Mouse (Mus musculus) stomach, embryonic 14.5 days (tissue): ENCODE data around the gene Golm1. TPM values are rescaled to one million over a fixed set of nuclear protein-coding genes. Genes with fewer than 3 reads are reported as not detected.

Experiments
- ATAC-seq: fragments of 200-750 bp; cut with Nextera tagmentation; 2 replicates; pipeline ENCODE4 v1.8.0; 2017; ENCODE audit warnings: low read depth, moderate TSS enrichment; ENCODE audit not compliant: insufficient number of reproducible peaks, insufficient read depth, low FRiP score
- H3K27ac ChIP-seq: fragments of 300-500 bp; sonication (generic); 2 replicates; pipeline ENCODE4 v1.5.1; 2014; ENCODE audit warnings: mild to moderate bottlenecking, low read length, moderate library complexity, mixed read lengths
- H3K27me3 ChIP-seq: fragments of 300-500 bp; sonication (generic); 2 replicates; pipeline ENCODE4 v1.6.1; 2014; ENCODE audit warnings: low read length, control low read depth, mixed read lengths; ENCODE audit not compliant: control insufficient read depth, insufficient read depth
- H3K36me3 ChIP-seq: fragments of 300-500 bp; sonication (generic); 2 replicates; pipeline ENCODE4 v1.6.1; 2014; ENCODE audit warnings: mild to moderate bottlenecking, control low read depth, low read length, moderate library complexity, mixed read lengths; ENCODE audit not compliant: control insufficient read depth, insufficient read depth
- H3K4me1 ChIP-seq: fragments of 300-500 bp; sonication (generic); 2 replicates; pipeline ENCODE4 v1.6.1; 2014; ENCODE audit warnings: low read length, control low read depth, mixed read lengths; ENCODE audit not compliant: control insufficient read depth, insufficient read depth
- H3K4me2 ChIP-seq: fragments of 300-500 bp; sonication (generic); replicated peaks from 2 replicates; pipeline ENCODE4 v1.6.1; 2014; ENCODE audit warnings: low read depth, low read length, control low read depth
- H3K4me3 ChIP-seq: fragments of 300-500 bp; sonication (generic); 2 replicates; pipeline ENCODE4 v1.5.1; 2014; ENCODE audit warnings: low read depth, low read length, control low read depth
- H3K9ac ChIP-seq: fragments of 300-500 bp; sonication (generic); replicated peaks from 2 replicates; pipeline ENCODE4 v1.6.1; 2014; ENCODE audit warnings: low read depth, mild to moderate bottlenecking, control low read depth, low read length, moderate library complexity, mixed read lengths
- H3K9me3 ChIP-seq: fragments of 300-500 bp; sonication (generic); 2 replicates; pipeline ENCODE4 v1.6.1; 2016; ENCODE audit warnings: low read depth, low read length, control low read depth; ENCODE audit not compliant: control insufficient read depth
- WGBS: fragments of 180-500 bp; shearing (Covaris S2); extraction: QIAGEN DNeasy Blood & Tissue Kit; methylation state at CpG from one replicate; pipeline ENCODE4 v1.1.7; 2014; 5-methylcytosine and 5-hydroxymethylcytosine counted together
- polyA plus RNA-seq: library from polyadenylated mRNA; unstranded; fragments of >200 nt; fragmentation: Nextera tagmentation; extraction: Ambion mirVana; gene quantifications from 2 replicates; pipeline ENCODE4 v1.2.1, GENCODE M21; 2014

Golm1 gene
- polyA plus RNA-seq, 1 experiment from 2014 or later, result 95.7 TPM

GRCm38 (mm10) chr13:59661387-59661786, 14.2 kb downstream of the Golm1 start:
- ATAC-seq, result no peak
- no peaks in the 10 kb centered on the region for H3K27me3 ChIP-seq
- H3K9ac ChIP-seq, result no peak overlapping the region
- 83% methylated on average over 8 of the region's 8 CpGs for whole genome bisulfite sequencing
- H3K9me3 ChIP-seq, result no peaks in the 10 kb centered on the region
- H3K4me3 ChIP-seq, result no peak overlapping the region
- peaks cover 6% of the 10 kb centered on the region for H3K36me3 ChIP-seq
- H3K4me2 ChIP-seq, result no peak overlapping the region
- no peaks in the 10 kb centered on the region for H3K4me1 ChIP-seq
- no peak overlapping the region for H3K27ac ChIP-seq

GRCm38 (mm10) chr13:59660371-59660770, 15.2 kb downstream of the Golm1 start:
- WGBS, result 97% methylated on average over 3 of the region's 3 CpGs

DNA sequence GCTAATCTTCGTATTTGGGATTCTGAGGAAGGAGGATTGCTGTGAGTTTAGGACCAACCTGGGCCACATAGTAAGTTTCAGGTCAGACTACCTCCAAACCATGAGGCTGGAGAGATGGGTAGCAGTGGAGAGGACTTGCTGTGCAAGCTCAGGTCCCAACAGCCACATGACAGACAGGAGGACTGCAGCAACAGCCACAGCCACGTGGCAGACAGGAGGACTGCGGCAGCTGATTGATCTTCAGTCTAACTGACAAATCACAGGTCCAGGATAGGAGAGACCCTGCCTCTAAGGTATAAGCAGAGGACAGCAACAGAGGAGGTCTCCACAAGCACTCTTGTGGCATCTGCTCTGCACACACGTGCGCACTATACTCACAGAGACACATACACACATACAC, 17.8 kb downstream of the Golm1 start:
- H3K36me3 ChIP-seq, result peaks cover 6% of the 10 kb centered on the region; the same call in 1 of the 2 replicates
- no peaks in the 10 kb centered on the region for H3K9me3 ChIP-seq
- H3K27ac ChIP-seq, result no peak overlapping the region
- ATAC-seq, result no peak
- H3K4me1 ChIP-seq, result no peaks in the 10 kb centered on the region
- H3K4me3 ChIP-seq, result no peak overlapping the region
- H3K27me3 ChIP-seq, result no peaks in the 10 kb centered on the region
- H3K4me2 ChIP-seq, result no peak overlapping the region
- H3K9ac ChIP-seq, result no peak overlapping the region
- 80% methylated on average over 5 of the region's 5 CpGs for WGBS

More at GRCm38 (mm10) chr13:59660371-59660770, 15.2 kb downstream of the Golm1 start:
- Histone ChIP-seq H3K36me3 (peaks cover 6% of the 10 kb centered on the region), H3K4me2 (no peak overlapping the region), H3K4me1 (no peaks in the 10 kb centered on the region), H3K9me3 (no peaks in the 10 kb centered on the region), H3K4me3 (no peak overlapping the region), H3K9ac (no peak overlapping the region), H3K27me3 (no peaks in the 10 kb centered on the region), H3K27ac (no peak overlapping the region)
- no peak for ATAC-seq

GRCm38 (mm10) chr13:59656975-59657388, 18.6 kb downstream of the Golm1 start:
- WGBS, result 70% methylated on average over 4 of the region's 4 CpGs
- no peaks in the 10 kb centered on the region for H3K4me1 ChIP-seq
- H3K4me2 ChIP-seq, result no peak overlapping the region
- no peaks in the 10 kb centered on the region for H3K9me3 ChIP-seq
- no peaks in the 10 kb centered on the region for H3K27me3 ChIP-seq
- no peak overlapping the region for H3K27ac ChIP-seq
- H3K36me3 ChIP-seq, result peaks cover 6% of the 10 kb centered on the region; the same call in 1 of the 2 replicates
- ATAC-seq, result no peak
- no peak overlapping the region for H3K9ac ChIP-seq
- no peak overlapping the region for H3K4me3 ChIP-seq

DNA sequence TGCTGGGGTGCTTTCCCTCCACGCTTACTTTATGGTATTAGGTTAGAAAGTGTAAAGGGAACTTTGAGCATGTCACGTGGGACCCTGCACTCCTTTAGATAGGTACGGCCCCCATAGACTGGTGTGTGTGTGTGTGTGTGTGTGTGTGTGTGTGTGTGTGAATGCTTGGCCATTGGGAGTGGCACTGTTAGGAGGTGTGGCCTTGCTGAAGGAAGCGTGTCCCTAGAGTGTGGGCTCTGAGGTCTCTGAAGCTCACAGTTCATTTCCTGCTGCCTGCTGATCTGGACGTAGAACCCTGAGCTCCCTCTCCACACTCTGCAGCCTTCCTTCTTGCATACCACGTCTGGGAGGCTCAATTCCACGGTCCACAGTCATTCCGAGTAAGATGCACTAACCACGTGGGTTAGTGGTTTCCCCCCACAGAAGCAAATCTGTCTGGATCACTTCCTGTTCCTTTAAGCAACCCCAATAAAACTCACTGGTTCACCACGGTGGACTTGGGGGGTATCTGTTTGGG, 19.2 kb downstream of the Golm1 start:
- ATAC-seq, result no peak
- H3K4me1 ChIP-seq, result no peaks in the 10 kb centered on the region

GRCm38 (mm10) chr13:59655718-59656315, 19.8 kb downstream of the Golm1 start:
- ATAC-seq, result no peak
- 91% methylated on average over 15 of the region's 15 CpGs for WGBS
- H3K27ac ChIP-seq, result no peak overlapping the region
- H3K4me2 ChIP-seq, result no peak overlapping the region
- no peak overlapping the region for H3K4me3 ChIP-seq
- no peaks in the 10 kb centered on the region for H3K27me3 ChIP-seq
- peaks cover 6% of the 10 kb centered on the region; the same call in 1 of the 2 replicates for H3K36me3 ChIP-seq
- no peaks in the 10 kb centered on the region for H3K9me3 ChIP-seq
- H3K9ac ChIP-seq, result no peak overlapping the region
- H3K4me1 ChIP-seq, result no peaks in the 10 kb centered on the region

More for the DNA sequence above, 19.2 kb downstream of the Golm1 start:
- Histone ChIP-seq H3K9ac (no peak overlapping the region), H3K36me3 (peaks cover 6% of the 10 kb centered on the region; the same call in 1 of the 2 replicates), H3K9me3 (no peaks in the 10 kb centered on the region), H3K4me2 (no peak overlapping the region), H3K27me3 (no peaks in the 10 kb centered on the region), H3K4me3 (no peak overlapping the region), H3K27ac (no peak overlapping the region)
- whole genome bisulfite sequencing, result 72% methylated on average over 10 of the region's 10 CpGs

GRCm38 (mm10) chr13:59654465-59654864, 21.1 kb downstream of the Golm1 start:
- no peak overlapping the region for H3K27ac ChIP-seq
- H3K4me3 ChIP-seq, result no peak overlapping the region
- H3K4me1 ChIP-seq, result no peaks in the 10 kb centered on the region
- H3K36me3 ChIP-seq, result peaks cover 6% of the 10 kb centered on the region; the same call in 1 of the 2 replicates
- ATAC-seq, result no peak
- no peak overlapping the region for H3K9ac ChIP-seq
- H3K4me2 ChIP-seq, result no peak overlapping the region
- no peaks in the 10 kb centered on the region for H3K27me3 ChIP-seq
- WGBS, result 89% methylated on average over 5 of the region's 5 CpGs
- H3K9me3 ChIP-seq, result no peaks in the 10 kb centered on the region

- Histone ChIP-seq H3K27ac (no peak overlapping the region), H3K4me2 (no peak overlapping the region), H3K9ac (no peak overlapping the region), H3K4me1 (no peaks in the 10 kb centered on the region), H3K36me3 (peaks cover 16% of the 10 kb centered on the region), H3K9me3 (no peaks in the 10 kb centered on the region), H3K4me3 (no peak overlapping the region), H3K27me3 (no peaks in the 10 kb centered on the region)
- no peak for ATAC-seq
- 62% methylated on average over 3 of the region's 3 CpGs for WGBS
These were observed 22.5 kb downstream of the Golm1 start for GRCm38 (mm10) chr13:59653136-59653535.

- no peak overlapping the region for H3K4me3 ChIP-seq
- no peak for ATAC-seq
- no peak overlapping the region for H3K27ac ChIP-seq
- no peaks in the 10 kb centered on the region for H3K9me3 ChIP-seq
- no peak overlapping the region for H3K9ac ChIP-seq
- H3K27me3 ChIP-seq, result no peaks in the 10 kb centered on the region
- no peaks in the 10 kb centered on the region for H3K4me1 ChIP-seq
- H3K4me2 ChIP-seq, result no peak overlapping the region
- peaks cover 18% of the 10 kb centered on the region for H3K36me3 ChIP-seq
- 54% methylated on average over 5 of the region's 5 CpGs for WGBS
These were observed 23.0 kb downstream of the Golm1 start for GRCm38 (mm10) chr13:59652651-59653050.
